Mouse (Mus musculus): ENCODE data around the gene Mkrn3.

The Mkrn3 gene

GRCm38 (mm10) chr7:62419493-62420360 lies at the start of gene Mkrn3:
Mkrn3 (minus strand) TSS chr7:62420139.
- TF ChIP-seq GATA4 (IDR thresholded peaks at IDR 0.05; ENCODE audit: insufficient replicate concordance, low read length) = no peak

- TF ChIP-seq GATA4 (IDR thresholded peaks at IDR 0.05; ENCODE audit: insufficient replicate concordance, low read length) = no peak
Measured at GRCm38 (mm10) chr7:62463878-62464755, 44.2 kb upstream of the Mkrn3 start, which contains the start of gene Peg12. Peg12 (minus strand) TSS chr7:62464510.

GRCm38 (mm10) chr7:62463007-62463877 lies 43.3 kb upstream of the Mkrn3 start:
- TF ChIP-seq GATA4 (IDR thresholded peaks at IDR 0.05; ENCODE audit: insufficient replicate concordance, low read length) = no peak

GRCm38 (mm10) chr7:62462229-62463006 lies 42.5 kb upstream of the Mkrn3 start:
- no peak for TF ChIP-seq GATA4 (IDR thresholded peaks at IDR 0.05; ENCODE audit: insufficient replicate concordance, low read length)

- TF ChIP-seq GATA4 (IDR thresholded peaks at IDR 0.05; ENCODE audit: insufficient replicate concordance, low read length) = no peak
Measured at GRCm38 (mm10) chr7:62452353-62452752, 32.4 kb upstream of the Mkrn3 start.

GRCm38 (mm10) chr7:62445431-62446165 lies 25.7 kb upstream of the Mkrn3 start:
- no peak for TF ChIP-seq GATA4 (IDR thresholded peaks at IDR 0.05; ENCODE audit: insufficient replicate concordance, low read length)

GRCm38 (mm10) chr7:62436394-62436793 lies 16.5 kb upstream of the Mkrn3 start:
- TF ChIP-seq GATA4 (IDR thresholded peaks at IDR 0.05; ENCODE audit: insufficient replicate concordance, low read length) = no peak

GRCm38 (mm10) chr7:62433243-62433642 lies 13.3 kb upstream of the Mkrn3 start:
- TF ChIP-seq GATA4 (IDR thresholded peaks at IDR 0.05; ENCODE audit: insufficient replicate concordance, low read length) = no peak

GRCm38 (mm10) chr7:62428337-62428736 lies 8.4 kb upstream of the Mkrn3 start:
- no peak for TF ChIP-seq GATA4 (IDR thresholded peaks at IDR 0.05; ENCODE audit: insufficient replicate concordance, low read length)

GRCm38 (mm10) chr7:62423210-62423609 lies 3.3 kb upstream of the Mkrn3 start:
- no peak for TF ChIP-seq GATA4 (IDR thresholded peaks at IDR 0.05; ENCODE audit: insufficient replicate concordance, low read length)

GRCm38 (mm10) chr7:62420566-62420965 lies 627 bp upstream of the Mkrn3 start:
- no peak for TF ChIP-seq GATA4 (IDR thresholded peaks at IDR 0.05; ENCODE audit: insufficient replicate concordance, low read length)

- no peak for TF ChIP-seq GATA4 (IDR thresholded peaks at IDR 0.05; ENCODE audit: insufficient replicate concordance, low read length)
Measured at GRCm38 (mm10) chr7:62419105-62419492, 840 bp downstream of the Mkrn3 start.

- TF ChIP-seq GATA4 (IDR thresholded peaks at IDR 0.05; ENCODE audit: insufficient replicate concordance, low read length) = no peak
Measured at GRCm38 (mm10) chr7:62418346-62418745, 1.6 kb downstream of the Mkrn3 start.

Measured in liver, adult (tissue).